Mouse (Mus musculus): ENCODE results near the gene Arl2. TPM values are rescaled to one million over a fixed set of nuclear protein-coding genes. Genes with fewer than 3 reads are reported as not detected.
A peak's percentile ranks its signal among the peaks of the same experiment; 100 is the strongest.

Arl2 gene
- polyA plus RNA-seq, 1 experiment, result 69.0 TPM

GRCm38 (mm10) chr19:6085417-6085879 lies 55.9 kb downstream of the Arl2 start:
- WGBS, result under 1% methylated on average over 17 of the region's 17 CpGs
- DNase-seq (ENCODE audit: low read depth, low spot score), result peak; percentile 44

GRCm38 (mm10) chr19:6084478-6085248 lies 56.7 kb downstream of the Arl2 start, which contains the start of the genes Zfpl1 and Cdca5:
Gene Zfpl1 (minus strand): TSS chr19:6084956.
Gene Cdca5 (plus strand): TSS chr19:6084983.
- DNase-seq (ENCODE audit: low read depth, low spot score), result peak; percentile 94
- under 1% methylated on average over 58 of the region's 58 CpGs for WGBS

Other genes starting within 250 kb of the Arl2 start
- gene Tigd3, start 247.4 kb downstream of the Arl2 start, polyA plus RNA-seq (2012; rRNA removed), result 1.1 and 2.1 TPM in 2 replicates
- gene Dpf2, start 228.5 kb downstream of the Arl2 start, polyA plus RNA-seq (2012; rRNA removed), result 69.6 and 84.6 TPM in 2 replicates
- 20.1 and 26.0 TPM in 2 replicates for gene Cdc42ep2, start 216.7 kb downstream of the Arl2 start, polyA plus RNA-seq (2012; rRNA removed)
- gene Pola2, start 177.3 kb downstream of the Arl2 start, polyA plus RNA-seq (2012; rRNA removed), result 44.6 and 56.0 TPM in 2 replicates
- 0.05 TPM in 1 of 2 replicates, not detected in the other for gene Slc22a20, start 155.4 kb downstream of the Arl2 start, polyA plus RNA-seq (2012; rRNA removed)
- gene Capn1, start 125.7 kb downstream of the Arl2 start, polyA plus RNA-seq (2012; rRNA removed), result 102 and 120 TPM in 2 replicates
- gene Syvn1, start 95.0 kb downstream of the Arl2 start, polyA plus RNA-seq (2012; rRNA removed), result 76.7 and 86.7 TPM in 2 replicates
- gene Mrpl49, start 83.8 kb downstream of the Arl2 start, polyA plus RNA-seq (2012; rRNA removed), result 25.2 and 26.8 TPM in 2 replicates
- 1,267 and 1,718 TPM in 2 replicates for gene Fau, start 83.7 kb downstream of the Arl2 start, polyA plus RNA-seq (2012; rRNA removed)
- 34.9 and 42.3 TPM in 2 replicates for gene Znhit2, start 80.4 kb downstream of the Arl2 start, polyA plus RNA-seq (2012; rRNA removed)
- 66.0 and 68.4 TPM in 2 replicates for gene Tm7sf2, start 73.2 kb downstream of the Arl2 start, polyA plus RNA-seq (2012; rRNA removed)
- 77.1 and 79.7 TPM in 2 replicates for gene Vps51, start 64.3 kb downstream of the Arl2 start, polyA plus RNA-seq (2012; rRNA removed)
- 0.37 and 0.38 TPM in 2 replicates for gene Tmem262, start 61.5 kb downstream of the Arl2 start, polyA plus RNA-seq (2012; rRNA removed)
- 0.50 TPM in 1 of 2 replicates, not detected in the other for gene Gm28374, start 59.3 kb downstream of the Arl2 start, polyA plus RNA-seq (2012; rRNA removed)
- gene Zfpl1, start 56.6 kb downstream of the Arl2 start, polyA plus RNA-seq (2012; rRNA removed), result 79.9 and 96.7 TPM in 2 replicates
- 11.6 and 15.7 TPM in 2 replicates for gene Cdca5, start 56.6 kb downstream of the Arl2 start, polyA plus RNA-seq (2012; rRNA removed)
- gene AC131692.1, start 47.1 kb downstream of the Arl2 start, polyA plus RNA-seq (2012; rRNA removed), result 0.15 TPM in 1 of 2 replicates, not detected in the other
- 1,535 and 1,726 TPM in 2 replicates for gene Naaladl1, start 35.8 kb downstream of the Arl2 start, polyA plus RNA-seq (2012; rRNA removed)
- 21.4 and 24.2 TPM in 2 replicates for gene Sac3d1, start 22.9 kb downstream of the Arl2 start, polyA plus RNA-seq (2012; rRNA removed)
- gene Snx15, start 13.2 kb downstream of the Arl2 start, polyA plus RNA-seq (2012; rRNA removed), result 40.7 and 47.6 TPM in 2 replicates
- 123 and 147 TPM in 2 replicates for gene Batf2, start 565 bp downstream of the Arl2 start, polyA plus RNA-seq (2012; rRNA removed)
- 1.2 and 1.9 TPM in 2 replicates for gene Majin, start 42.8 kb upstream of the Arl2 start, polyA plus RNA-seq (2012; rRNA removed)
- gene Gpha2, start 84.8 kb upstream of the Arl2 start, polyA plus RNA-seq (2012; rRNA removed), result 0.48 and 0.70 TPM in 2 replicates
- gene Ppp2r5b, start 94.3 kb upstream of the Arl2 start, polyA plus RNA-seq (2012; rRNA removed), result 38.1 and 44.0 TPM in 2 replicates
- 23.3 and 32.0 TPM in 2 replicates for gene Atg2a, start 100.1 kb upstream of the Arl2 start, polyA plus RNA-seq (2012; rRNA removed)
- gene Ehd1, start 135.2 kb upstream of the Arl2 start, polyA plus RNA-seq (2012; rRNA removed), result 142 and 291 TPM in 2 replicates
- gene Cdc42bpg, start 164.9 kb upstream of the Arl2 start, polyA plus RNA-seq (2012; rRNA removed), result 20.7 and 32.6 TPM in 2 replicates
- gene Men1, start 193.4 kb upstream of the Arl2 start, polyA plus RNA-seq (2012; rRNA removed), result 35.5 and 40.5 TPM in 2 replicates
- 40.8 and 64.0 TPM in 2 replicates for gene Map4k2, start 199.6 kb upstream of the Arl2 start, polyA plus RNA-seq (2012; rRNA removed)
- 61.1 and 86.4 TPM in 2 replicates for gene Sf1, start 222.1 kb upstream of the Arl2 start, polyA plus RNA-seq (2012; rRNA removed)
- gene Pygm, start 242.9 kb upstream of the Arl2 start, polyA plus RNA-seq (2012; rRNA removed), result 7.9 and 10.2 TPM in 2 replicates